ENCODE assay signal across 7 mouse cellular contexts in genomic region chr5:115556217-115556616, GRCm38 (mm10). TPM values are rescaled to one million over a fixed set of nuclear protein-coding genes. Genes with fewer than 3 reads are reported as not detected.
DNase-seq lines count a peak whose midpoint lies in the region; TF ChIP-seq lines count a peak whose summit lies in the region.

No protein-coding gene starts in this region.

- TF ChIP-seq CTCF in C2C12 (IDR thresholded peaks at IDR 0.05; ENCODE audit: control insufficient read depth, insufficient read depth, insufficient read length): peak; percentile 57

- no peaks in the 10 kb centered on the region for H3K27me3 ChIP-seq in C2C12 (ENCODE audit: control insufficient read depth, insufficient read depth, insufficient read length)

- peak; percentile 93 for DNase-seq in ES-CJ7 (ENCODE audit: low read depth, low spot score)
- peak; percentile 88 to 89 for DNase-seq in cerebellum, postnatal 14 days
- peak; percentile 82 for DNase-seq in heart, adult 8-10 months (ENCODE audit: low spot score)
- DNase-seq in layer of hippocampus, adult 9-10 months (ENCODE audit: low spot score): peak; percentile 63
- DNase-seq in lung, postnatal 10 days: peak; percentile 89
- peak; percentile 58 for DNase-seq in spleen, adult 12 weeks (ENCODE audit: low spot score)

- H3K79me3 ChIP-seq in C2C12 (ENCODE audit: low read depth): peaks cover 16% of the 10 kb centered on the region

- H3ac ChIP-seq in C2C12 (ENCODE audit: control insufficient read depth, insufficient read length, low read depth): no peak overlapping the region

- no peak overlapping the region for H3K4me3 ChIP-seq in C2C12 (ENCODE audit: insufficient read depth, poor library complexity, severe bottlenecking)

- peaks cover 20% of the 10 kb centered on the region for H3K79me2 ChIP-seq in C2C12 (ENCODE audit: control insufficient read depth, insufficient read depth)

- H3K36me3 ChIP-seq in C2C12 (ENCODE audit: control insufficient read depth, insufficient read depth): peaks cover 20% of the 10 kb centered on the region

TF ChIP-seq in C2C12, 6 proteins besides CTCF, POLR2A, EP300 and RAD21:
- TF ChIP-seq MYOG (IDR thresholded peaks at IDR 0.05; ENCODE audit: control insufficient read depth, extremely low read depth, insufficient read length): no peak
- TF ChIP-seq CEBPB (IDR thresholded peaks at IDR 0.05; ENCODE audit: low read depth): no peak
- TF ChIP-seq USF1 (IDR thresholded peaks at IDR 0.05; ENCODE audit: low read depth): no peak
- TF ChIP-seq FOSL1 (IDR thresholded peaks at IDR 0.05; ENCODE audit: insufficient read depth, low read length, poor library complexity, severe bottlenecking): no peak
- TF ChIP-seq MAX (IDR thresholded peaks at IDR 0.05): no peak
- no peak for TF ChIP-seq MYOD1 (IDR thresholded peaks at IDR 0.05; ENCODE audit: control insufficient read depth, insufficient read length, low read depth)
TF ChIP-seq in C2C12: peak in this region for 0.

RNA-seq across cellular contexts. Expression of gene Rplp0, which starts 3.0 kb away (rescaled TPM):
- polyA plus RNA-seq in C2C12 (2012; fragmentation: generic; extraction: Trizol): 5,791 TPM
- total RNA-seq in heart, adult 8-10 months (2022): 100 to 1,000 TPM; 591 to 710 (median 629) TPM

RNA-seq across cellular contexts. Expression of gene Gcn1l1, which starts 8.8 kb away (rescaled TPM):
- 46.2 TPM for polyA plus RNA-seq in C2C12 (2012; fragmentation: generic; extraction: Trizol)
- 10 to 100 TPM; 35.7 to 41.6 (median 39.3) TPM for total RNA-seq in heart, adult 8-10 months (2022)

RNA-seq across cellular contexts. Expression of gene Pxn, which starts 49.7 kb away (rescaled TPM):
- polyA plus RNA-seq in C2C12 (2012; fragmentation: generic; extraction: Trizol): 46.8 TPM
- 10 to 100 TPM; 31.2 to 43.4 (median 34.1) TPM for total RNA-seq in heart, adult 8-10 months (2022)
